Mouse (Mus musculus): ENCODE results near the gene Myo1h.

Myo1h gene

GRCm38 (mm10) chr5:114393169-114393568 lies 104.2 kb downstream of the Myo1h start:
- no peak for DNase-seq (ENCODE audit: low spot score)

GRCm38 (mm10) chr5:114406592-114406991 lies 117.6 kb downstream of the Myo1h start:
- DNase-seq (ENCODE audit: low spot score) = no peak

GRCm38 (mm10) chr5:114407269-114407668 lies 118.3 kb downstream of the Myo1h start:
- no peak for DNase-seq (ENCODE audit: low spot score)

- DNase-seq (ENCODE audit: low spot score) = no peak
Measured at GRCm38 (mm10) chr5:114407810-114408209, 118.8 kb downstream of the Myo1h start.

GRCm38 (mm10) chr5:114408846-114409245 lies 119.9 kb downstream of the Myo1h start:
- DNase-seq (ENCODE audit: low spot score) = no peak

- DNase-seq (ENCODE audit: low spot score) = no peak
Measured at GRCm38 (mm10) chr5:114410429-114410828, 121.5 kb downstream of the Myo1h start.

GRCm38 (mm10) chr5:114412361-114412998 lies 123.5 kb downstream of the Myo1h start:
- no peak for DNase-seq (ENCODE audit: low spot score)

GRCm38 (mm10) chr5:114413067-114413735 lies 124.2 kb downstream of the Myo1h start:
- DNase-seq (ENCODE audit: low spot score) = no peak
